Mouse (Mus musculus) left cerebral cortex, adult 2 months (tissue): Measurements from ENCODE around the gene Dtx1. TPM values are rescaled to one million over a fixed set of nuclear protein-coding genes. Genes with fewer than 3 reads are reported as not detected.

Experiments
- DNase-seq, 2 experiments: peaks; one replicate each; pipeline ENCODE4 v3.0.0; 2021 to 2022; ENCODE audit warnings: low spot score in 2 of 2, mixed read lengths in 1 of 2; ENCODE audit errors: extremely low spot score in 1 of 2
- H3K27ac ChIP-seq: fragments of 200-600 bp; 2 replicates; pipeline ENCODE4 v1.8.1; 2022
- H3K4me3 ChIP-seq: fragments of 200-600 bp; 2 replicates; pipeline ENCODE4 v1.8.1; 2022
- CTCF ChIP-seq: fragments of 200-600 bp; IDR thresholded peaks from 2 replicates; pipeline ENCODE4 v1.8.1; 2022; ENCODE audit warnings: antibody characterized with exemption, mild to moderate bottlenecking, moderate library complexity
- intact Hi-C: fragments of 180-260 bp; cut with DNase I; formaldehyde crosslinking; loops from one replicate; pipeline ENCODE4 v1.15.1; 2025
- total RNA-seq, 2 experiments: library from RNA; stranded (reverse); gene quantifications; 2 replicates each; pipeline ENCODE4 v1.2.3; 2021

The Dtx1 gene
- total RNA-seq, 2 experiments from 2014 or later = 74.5 to 76.9 TPM

DNA sequence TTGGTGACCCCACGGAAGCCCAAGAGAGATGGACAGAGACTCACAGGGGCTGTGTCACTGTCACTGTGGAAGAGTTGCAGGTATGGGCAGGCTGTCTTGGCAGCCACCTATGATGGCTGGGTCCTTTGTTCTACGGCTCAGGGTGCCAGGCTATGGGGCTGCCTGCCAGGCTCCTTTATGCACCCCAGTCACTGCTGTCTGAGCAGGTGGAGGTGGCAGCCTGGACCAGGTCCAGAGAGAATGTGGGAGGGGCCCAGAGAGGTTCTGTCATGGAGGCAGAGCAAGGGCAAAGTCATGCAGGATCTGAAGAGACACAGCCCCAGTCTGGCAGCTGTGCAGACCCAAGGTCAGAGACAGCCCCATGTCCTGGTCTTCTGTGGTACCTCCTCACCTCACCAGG lies 8.8 kb downstream of the Dtx1 start:
- no peak for DNase-seq
- TF ChIP-seq CTCF = no peak
- Histone ChIP-seq H3K4me3 (no peak overlapping the region), H3K27ac (no peak overlapping the region)
- intact Hi-C loops = no loop called here

DNA sequence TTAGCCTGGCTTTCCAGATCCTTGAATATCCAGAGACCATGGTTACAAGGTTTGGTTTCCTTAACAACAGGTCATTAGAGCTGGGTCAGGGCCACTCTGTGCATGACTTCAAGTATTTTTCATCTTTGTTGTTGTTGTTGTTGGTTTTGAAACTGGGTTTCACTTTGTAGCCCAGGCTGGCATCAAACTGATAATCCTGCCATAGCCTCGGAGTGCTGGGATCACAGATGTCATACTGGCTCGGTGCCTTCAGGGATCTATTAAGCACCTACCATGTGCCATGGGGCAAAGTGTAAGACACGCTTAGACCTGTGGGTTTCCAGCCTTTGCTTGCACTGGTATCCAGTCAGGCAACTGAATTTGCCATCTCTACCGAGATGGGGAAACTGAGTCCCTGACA lies 9.3 kb downstream of the Dtx1 start:
- TF ChIP-seq CTCF = no peak
- no peak overlapping the region for H3K27ac ChIP-seq
- H3K4me3 ChIP-seq = no peak overlapping the region
- intact Hi-C loops = no loop called here
- DNase-seq = no peak

DNA sequence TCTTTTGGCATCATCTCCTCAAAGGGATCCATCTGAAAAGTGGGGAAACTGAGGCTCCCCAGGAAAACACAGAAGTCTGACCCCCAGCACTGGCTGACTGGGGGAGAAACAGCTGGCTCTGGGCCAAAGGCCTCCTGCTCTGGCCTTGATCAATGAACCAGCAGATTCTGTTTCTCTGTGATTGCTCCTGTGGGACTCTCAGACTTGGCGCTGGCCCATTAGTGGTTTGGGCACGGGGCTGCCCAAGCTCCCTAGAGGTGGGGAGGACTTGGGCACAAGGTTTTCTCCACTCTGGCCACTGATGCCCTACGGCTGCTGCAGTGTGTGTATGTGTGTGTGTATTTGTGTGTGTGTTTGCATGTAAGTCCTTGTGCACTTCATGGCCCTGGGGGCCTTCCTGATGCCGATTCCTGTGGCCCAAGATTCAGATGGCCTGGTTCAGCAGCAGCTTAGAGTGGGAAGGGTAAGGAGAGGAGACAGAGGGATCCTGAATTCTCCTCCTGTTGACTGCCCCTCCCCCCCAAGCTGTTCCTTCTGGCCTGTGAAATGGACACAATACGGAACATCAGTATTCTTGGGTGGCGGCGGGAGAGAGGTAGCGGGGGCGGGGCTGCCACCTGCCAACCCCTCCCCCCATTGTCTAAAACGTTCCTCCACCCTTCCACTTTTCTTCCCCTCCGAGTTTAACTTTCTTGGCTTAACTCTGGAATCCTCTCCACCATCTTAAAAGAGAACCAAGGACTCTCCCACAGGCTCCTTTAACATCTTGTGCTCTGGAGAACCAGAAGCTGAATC lies 10.5 kb downstream of the Dtx1 start:
- H3K27ac ChIP-seq = no peak overlapping the region
- intact Hi-C loops = no loop called here
- TF ChIP-seq CTCF = no peak

DNA sequence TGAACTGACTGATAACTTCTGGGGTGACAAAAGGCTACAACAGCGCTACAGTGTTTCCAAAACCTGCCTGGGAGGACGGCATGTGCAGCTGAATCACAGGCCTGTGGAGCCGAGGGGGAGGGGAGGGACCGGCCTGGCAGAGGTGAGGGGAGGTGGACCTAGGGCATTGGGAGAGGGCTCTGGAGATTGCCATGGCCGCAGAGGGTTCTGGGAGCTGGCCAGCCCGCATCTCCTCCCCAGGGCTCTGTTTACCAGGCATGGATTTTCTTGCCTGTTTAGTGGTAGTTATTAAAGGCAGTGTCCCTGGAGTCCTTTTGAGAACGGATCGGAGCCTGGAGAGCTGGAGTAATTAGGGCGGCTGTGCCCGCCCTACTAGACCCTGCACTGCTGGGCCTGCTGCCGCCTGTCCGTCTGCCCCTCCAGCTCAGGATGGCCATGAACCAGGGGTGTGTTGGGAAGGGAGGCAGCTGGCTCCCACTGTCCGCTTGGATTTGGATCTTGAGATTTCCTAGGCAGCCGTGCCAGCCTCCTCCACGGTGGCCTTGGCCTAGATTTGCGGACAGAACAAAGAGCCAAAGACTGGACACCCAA lies 12.8 kb downstream of the Dtx1 start:
- intact Hi-C loops = no loop called here
- H3K27ac ChIP-seq = peak overlapping the region; percentile 50; the same call in 1 of the 2 replicates
- no peak overlapping the region for H3K4me3 ChIP-seq
- DNase-seq = peak in 1 of 2 experiments; percentile 56
- no peak for TF ChIP-seq CTCF

More for the DNA sequence above, 10.5 kb downstream of the Dtx1 start:
- no peak for DNase-seq
- H3K4me3 ChIP-seq = no peak overlapping the region

DNA sequence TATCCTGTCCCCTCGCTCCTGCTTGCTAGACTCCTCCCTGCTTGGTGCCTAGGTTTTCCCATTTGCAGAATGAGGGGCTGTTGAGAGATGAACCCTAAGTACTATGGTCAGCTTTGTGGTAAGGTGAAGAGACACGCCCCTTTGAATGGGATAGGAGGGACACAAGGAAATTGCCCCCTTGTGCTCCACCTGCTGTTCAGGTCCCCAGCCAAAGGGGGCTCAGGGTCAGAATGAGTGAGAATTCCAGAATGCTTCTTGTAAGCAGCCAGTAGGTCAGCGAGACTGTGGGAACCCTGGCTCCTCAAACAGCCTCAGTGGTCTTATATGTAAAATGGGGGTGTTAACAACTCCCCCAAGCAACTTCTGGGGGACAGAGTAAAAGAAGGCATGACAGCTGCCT lies 13.5 kb downstream of the Dtx1 start:
- H3K27ac ChIP-seq = peak overlapping the region; percentile 50

DNA sequence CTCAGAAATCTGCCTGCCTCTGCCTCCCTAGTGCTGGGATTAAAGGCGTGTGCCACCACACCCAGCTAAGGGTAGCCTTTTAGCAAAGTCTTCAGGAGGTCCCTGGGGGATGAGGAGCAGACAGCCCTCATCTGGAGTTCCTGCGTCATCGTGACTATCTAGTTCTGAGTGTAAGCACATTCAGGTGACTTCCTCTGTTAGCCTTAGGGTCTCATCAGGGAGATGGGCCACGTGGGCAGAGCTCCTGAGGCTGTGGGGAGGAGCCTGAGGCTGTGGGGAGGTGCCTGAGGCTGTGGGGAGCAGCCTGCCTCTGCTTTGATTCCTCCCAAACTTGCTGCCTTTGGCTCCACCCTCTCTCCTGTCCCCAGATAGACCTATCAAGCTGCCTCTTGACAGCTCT lies 14.9 kb downstream of the Dtx1 start:
- Histone ChIP-seq H3K4me3 (no peak overlapping the region), H3K27ac (no peak overlapping the region)
- intact Hi-C loops = no loop called here
- TF ChIP-seq CTCF = no peak
- DNase-seq = no peak

More for the DNA sequence above, 13.5 kb downstream of the Dtx1 start:
- no peak for DNase-seq
- H3K4me3 ChIP-seq = no peak overlapping the region
- TF ChIP-seq CTCF = no peak
- intact Hi-C loops = no loop called here

DNA sequence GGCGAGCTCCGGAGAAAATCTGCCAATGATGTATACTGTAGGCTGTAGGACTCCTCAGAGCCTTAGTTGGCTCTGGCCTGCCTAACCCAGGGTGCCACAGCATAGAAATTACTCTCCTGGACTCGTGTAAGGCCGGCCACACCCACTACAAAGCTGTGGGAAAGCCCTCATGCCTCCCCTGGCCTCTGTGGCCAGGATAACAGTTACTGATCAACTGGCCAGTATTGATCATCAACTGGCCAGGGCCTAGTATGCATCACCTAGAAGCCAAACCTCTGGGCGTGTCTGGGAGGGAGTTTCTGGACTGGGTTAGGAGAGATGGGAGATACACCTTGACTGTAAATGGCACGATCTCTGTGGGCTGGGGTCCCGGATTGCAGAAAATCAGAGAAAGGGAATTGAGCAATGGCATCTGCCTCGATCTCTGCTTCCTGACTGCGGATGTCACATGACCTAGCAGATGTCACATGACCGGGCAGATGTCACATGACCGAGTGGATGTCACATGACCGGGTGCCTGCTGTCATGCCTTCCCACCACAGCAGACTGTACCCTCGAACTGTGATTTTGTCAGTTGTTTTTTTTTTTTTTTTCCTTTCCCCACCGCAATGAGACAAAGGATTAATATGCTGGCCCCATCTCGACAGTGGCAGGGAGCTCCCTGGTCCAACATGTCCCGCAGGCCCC lies 15.5 kb downstream of the Dtx1 start:
- Histone ChIP-seq H3K27ac (no peak overlapping the region), H3K4me3 (no peak overlapping the region)
- intact Hi-C loops = no loop called here
- DNase-seq = no peak
- no peak for TF ChIP-seq CTCF

DNA sequence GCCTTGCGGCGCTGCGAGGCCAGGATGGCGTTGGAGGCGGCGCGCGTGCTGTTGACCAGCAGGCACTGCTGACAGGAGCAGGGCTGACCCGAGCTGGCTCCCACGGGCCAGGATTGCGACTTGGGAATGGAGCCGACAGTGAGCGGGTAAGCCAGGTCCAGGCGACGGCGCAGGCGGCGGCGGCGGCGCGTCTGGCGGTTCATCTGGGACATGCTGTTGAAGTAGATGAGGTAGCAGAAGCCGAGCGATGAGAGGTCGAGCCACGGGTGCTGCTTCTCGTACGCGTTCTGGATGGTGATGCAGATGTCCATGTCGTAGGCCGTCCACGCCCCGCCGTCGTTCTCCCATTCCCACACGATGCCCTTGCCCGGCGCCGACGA lies 17.0 kb downstream of the Dtx1 start:
- intact Hi-C loops = no loop called here
- Histone ChIP-seq H3K27ac (no peak overlapping the region; the same call in 1 of the 2 replicates), H3K4me3 (no peak overlapping the region)
- no peak for TF ChIP-seq CTCF
- DNase-seq = peak; percentile 34 to 49

DNA sequence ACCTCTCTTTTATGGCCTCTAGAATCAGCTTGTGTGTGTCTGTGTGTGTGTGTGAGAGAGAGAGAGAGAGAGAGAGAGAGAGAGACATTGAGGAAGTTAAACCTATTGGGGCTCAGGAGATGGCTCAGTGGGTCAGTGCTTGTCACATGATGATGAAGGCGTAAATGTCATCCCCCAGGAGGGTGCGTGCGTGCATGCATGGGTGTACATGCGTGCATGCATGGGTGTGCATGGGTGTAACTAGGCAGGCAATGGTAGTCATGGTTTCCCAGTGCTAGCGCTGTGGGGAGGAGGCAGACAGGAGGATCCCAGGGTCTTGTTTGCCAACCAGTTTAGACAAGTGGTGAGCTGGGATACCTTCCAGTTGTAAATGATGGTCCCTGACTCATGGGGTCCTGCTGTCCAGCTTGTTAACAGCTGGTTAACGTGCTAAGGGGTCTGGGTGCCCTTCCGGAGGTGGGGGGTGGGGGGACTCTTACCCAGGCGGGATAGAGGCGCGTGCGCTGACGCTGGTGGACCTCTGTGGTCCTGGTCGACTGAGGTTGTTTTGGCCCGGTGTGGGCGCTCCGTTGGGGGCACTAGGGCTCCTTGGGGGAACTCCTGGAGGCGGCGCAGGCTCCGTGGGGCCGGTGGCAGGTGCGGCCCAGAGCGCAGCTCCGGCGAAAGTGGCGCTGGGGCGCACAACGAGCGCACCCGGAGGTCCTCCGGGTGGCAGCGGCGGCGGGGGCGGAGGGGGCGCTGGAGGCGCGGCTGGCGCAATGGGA lies 17.6 kb downstream of the Dtx1 start:
- H3K27ac ChIP-seq = no peak overlapping the region; the same call in 1 of the 2 replicates
- no peak for DNase-seq
- intact Hi-C loops = no loop called here
- no peak for TF ChIP-seq CTCF
- H3K4me3 ChIP-seq = no peak overlapping the region

DNA sequence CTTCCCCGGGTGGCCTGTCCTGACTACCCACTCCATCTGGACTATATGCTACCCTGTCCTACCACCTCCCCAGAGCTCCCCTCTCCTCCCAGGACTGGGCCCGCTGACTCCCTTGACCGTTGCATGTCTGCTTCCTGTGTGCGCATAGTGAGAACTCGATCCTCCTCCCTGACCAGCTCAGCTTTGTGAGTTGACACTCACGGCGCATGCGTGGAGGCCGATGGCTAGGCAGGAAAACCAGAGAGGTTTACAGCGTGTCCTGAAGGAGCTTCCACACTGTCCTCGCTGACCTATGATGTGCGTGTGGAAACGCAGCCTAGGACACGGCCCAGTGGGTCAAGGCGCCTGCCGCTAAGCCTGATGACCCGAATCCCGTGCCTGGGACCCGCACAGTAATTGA lies 19.7 kb downstream of the Dtx1 start:
- Histone ChIP-seq H3K4me3 (no peak overlapping the region), H3K27ac (no peak overlapping the region)
- intact Hi-C loops = no loop called here
- DNase-seq = no peak
- no peak for TF ChIP-seq CTCF

DNA sequence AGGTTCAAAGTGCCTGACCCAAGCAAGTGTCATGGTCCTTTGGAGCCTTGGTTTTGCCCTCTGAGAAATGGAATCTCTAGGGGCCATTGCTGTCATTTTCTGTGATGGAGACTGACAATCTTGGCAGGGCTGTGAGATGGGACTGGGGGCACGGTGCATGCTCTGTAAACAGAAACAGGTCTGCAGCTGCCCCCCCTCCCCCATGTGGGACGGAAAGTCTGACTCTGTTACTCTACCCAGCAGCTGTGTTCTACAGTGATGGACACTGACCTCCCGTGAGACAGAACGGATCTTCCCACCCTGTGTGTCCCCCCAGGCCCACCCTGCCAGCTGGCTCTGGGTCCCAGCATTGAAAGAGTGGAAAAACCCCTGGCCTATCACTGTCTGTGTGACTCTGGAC lies 21.3 kb downstream of the Dtx1 start:
- intact Hi-C loops = no loop called here
- no peak for DNase-seq
- no peak overlapping the region for H3K27ac ChIP-seq
- H3K4me3 ChIP-seq = no peak overlapping the region
- no peak for TF ChIP-seq CTCF

DNA sequence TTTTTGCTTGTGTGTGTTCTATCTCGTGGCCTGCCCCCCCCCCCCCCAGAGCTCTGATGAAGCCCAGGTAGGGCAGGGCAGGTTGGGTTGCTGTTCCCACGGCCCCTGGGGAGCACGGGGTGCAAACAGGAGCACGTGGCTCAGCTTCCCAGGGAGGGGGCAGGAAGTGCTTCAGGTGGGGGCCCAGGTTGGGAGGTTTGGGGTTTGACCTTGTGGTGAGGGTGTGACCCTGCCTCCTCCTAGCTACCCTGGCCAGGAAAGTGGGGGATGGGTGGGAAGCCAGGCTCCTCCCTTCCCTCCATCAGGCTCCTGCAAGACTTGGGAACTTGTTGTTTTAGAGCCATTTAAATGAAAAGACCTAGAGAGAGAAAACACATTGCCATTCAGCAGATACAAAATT lies 23.3 kb downstream of the Dtx1 start:
- intact Hi-C loops = no loop called here
- TF ChIP-seq CTCF = no peak
- DNase-seq = no peak
- no peak overlapping the region for H3K4me3 ChIP-seq
- H3K27ac ChIP-seq = no peak overlapping the region
